Mouse (Mus musculus): ENCODE measurements around the gene Atp8b4. TPM values are rescaled to one million over a fixed set of nuclear protein-coding genes. Genes with fewer than 3 reads are reported as not detected.

Gene Atp8b4
- polyA plus RNA-seq, 2 experiments from 2014 or later = 0.24 to 0.96 TPM

- no peak for ATAC-seq
Measured at GRCm38 (mm10) chr2:126283086-126283485, 217.4 kb downstream of the Atp8b4 start.

DNA sequence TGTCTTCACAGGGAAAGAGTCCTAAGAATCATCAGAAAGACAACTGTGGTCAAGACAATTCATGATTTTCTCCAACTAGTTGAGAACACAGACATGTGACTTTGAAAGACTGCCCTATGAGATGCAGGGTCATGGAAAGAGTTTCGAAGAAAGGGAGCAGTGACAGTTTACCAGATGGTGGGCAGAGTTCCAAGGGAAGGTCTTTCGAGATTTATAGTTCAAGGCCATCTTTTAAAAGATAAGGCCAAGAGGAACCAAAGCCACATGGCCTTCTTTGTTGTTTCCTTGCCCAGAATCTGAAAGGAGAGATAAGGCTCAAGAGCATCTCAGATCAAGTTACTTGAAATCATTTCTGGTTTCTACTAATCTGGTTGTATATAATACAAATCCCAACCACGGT, 225.0 kb downstream of the Atp8b4 start:
- ATAC-seq = no peak

- ATAC-seq = no peak
Measured at GRCm38 (mm10) chr2:126274826-126275405, 225.6 kb downstream of the Atp8b4 start.

DNA sequence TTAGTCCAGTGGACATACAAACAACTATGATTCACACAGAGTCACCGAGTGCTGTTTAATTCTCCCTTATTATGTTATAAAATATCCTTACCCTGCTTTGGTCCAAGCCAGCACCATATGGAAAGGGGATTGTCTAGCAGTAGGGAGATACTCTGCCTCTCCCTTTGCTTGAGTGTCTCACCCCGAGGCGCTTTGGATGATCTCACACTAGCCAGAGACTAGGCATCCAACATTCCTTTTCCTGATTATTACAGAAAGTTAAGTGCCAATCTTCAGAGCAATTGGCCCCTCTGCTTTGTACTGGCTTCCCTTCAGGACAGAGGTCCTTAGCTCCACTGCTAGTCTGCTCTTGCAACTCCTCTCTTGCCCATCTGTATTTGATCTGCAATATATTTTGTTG, 226.2 kb downstream of the Atp8b4 start:
- no peak for ATAC-seq

Other genes starting within 250 kb of the Atp8b4 start
- not detected for gene Slc27a2, start 51.7 kb upstream of the Atp8b4 start, polyA plus RNA-seq (2017; shearing (Covaris generic))
- under 1 TPM; 0.42 to 0.61 TPM for gene Hdc, start 118.6 kb upstream of the Atp8b4 start, polyA plus RNA-seq (2017; shearing (Covaris generic))
- 10 to 100 TPM; 55.8 to 63.8 TPM for gene Gabpb1, start 175.7 kb upstream of the Atp8b4 start, polyA plus RNA-seq (2017; shearing (Covaris generic))
- 10 to 100 TPM; 38.8 to 52.2 TPM for gene Usp8, start 206.7 kb upstream of the Atp8b4 start, polyA plus RNA-seq (2017; shearing (Covaris generic))